Mouse (Mus musculus) MEL (cell line): ENCODE data around the gene Itgb2. TPM values are rescaled to one million over a fixed set of nuclear protein-coding genes. Genes with fewer than 3 reads are reported as not detected.

Experiments
- DNase-seq: peaks from one replicate; pipeline ENCODE4 v3.0.0; 2011; ENCODE audit warnings: low read depth, low spot score
- H3K27ac ChIP-seq: 2 replicates; pipeline ENCODE4 v1.5.1; 2012; ENCODE audit warnings: low read depth, mild to moderate bottlenecking, control low read depth, low read length, moderate library complexity; ENCODE audit not compliant: control insufficient read depth
- H3K27me3 ChIP-seq, 2 experiments: fragments of 150-350 bp in 1 of 2; sonication (generic) in 1 of 2; 2 replicates each; pipeline ENCODE4 v1.6.1; 2012; ENCODE audit warnings: low read length in 2 of 2, mild to moderate bottlenecking in 2 of 2, improper control_type of control experiment in 1 of 2, moderate library complexity in 1 of 2; ENCODE audit not compliant: insufficient read depth in 2 of 2, control insufficient read depth in 1 of 2
- H3K36me3 ChIP-seq, 2 experiments: 2 replicates each; pipeline ENCODE4 v1.6.1; 2012 to 2014; ENCODE audit warnings: low read length in 2 of 2, improper control_type of control experiment in 1 of 2, inconsistent platforms in 1 of 2, mild to moderate bottlenecking in 1 of 2; ENCODE audit not compliant: insufficient read depth in 2 of 2, control insufficient read depth in 1 of 2
- H3K4me1 ChIP-seq, 2 experiments: fragments of 150-350 bp in 1 of 2; sonication (generic) in 1 of 2; 2 replicates each; pipeline ENCODE4 v1.6.1; 2012; ENCODE audit warnings: low read length in 2 of 2, improper control_type of control experiment in 1 of 2, mild to moderate bottlenecking in 1 of 2; ENCODE audit not compliant: insufficient read depth in 2 of 2, control insufficient read depth in 1 of 2
- H3K4me3 ChIP-seq, 2 experiments: fragments of 150-350 bp in 1 of 2; sonication (generic) in 1 of 2; 2 replicates each; pipeline ENCODE4 v1.5.1; 2012; ENCODE audit warnings: low read depth in 2 of 2, low read length in 2 of 2, mild to moderate bottlenecking in 2 of 2, moderate library complexity in 2 of 2, control low read depth in 1 of 2, improper control_type of control experiment in 1 of 2; ENCODE audit not compliant: control insufficient read depth in 1 of 2, insufficient read depth in 1 of 2
- H3K79me2 ChIP-seq: 2 replicates; pipeline ENCODE4 v1.6.1; 2012; ENCODE audit warnings: mild to moderate bottlenecking, low read length, moderate library complexity; ENCODE audit not compliant: control insufficient read depth, poor library complexity, insufficient read depth
- H3K9ac ChIP-seq: 2 replicates; pipeline ENCODE4 v1.6.1; 2012; ENCODE audit warnings: low read depth, mild to moderate bottlenecking, control low read depth, low read length, moderate library complexity; ENCODE audit not compliant: control insufficient read depth, poor library complexity, severe bottlenecking
- H3K9me3 ChIP-seq: fragments of 150-350 bp; sonication (generic); replicated peaks from 2 replicates; pipeline ENCODE4 v1.6.1; 2012; ENCODE audit warnings: mild to moderate bottlenecking, low read length, improper control_type of control experiment, moderate library complexity; ENCODE audit not compliant: insufficient read depth
- BHLHE40 ChIP-seq: IDR thresholded peaks from 2 replicates; pipeline ENCODE4 v1.6.1; 2012; ENCODE audit warnings: low read depth, mild to moderate bottlenecking, inconsistent platforms, low read length, improper control_type of control experiment, borderline replicate concordance
- CHD1 ChIP-seq: IDR thresholded peaks from 2 replicates; pipeline ENCODE4 v1.6.1; 2012; ENCODE audit warnings: low read depth, mild to moderate bottlenecking, inconsistent platforms, low read length, improper control_type of control experiment
- ELF1 ChIP-seq: IDR thresholded peaks from 2 replicates; pipeline ENCODE4 v1.6.1; 2014; ENCODE audit warnings: low read depth, mild to moderate bottlenecking, inconsistent platforms, low read length, improper control_type of control experiment, moderate library complexity
- EP300 ChIP-seq, 2 experiments: IDR thresholded peaks; 2 replicates each; pipeline ENCODE4 v1.6.1; 2011; ENCODE audit warnings: improper control_type of control experiment in 2 of 2, low read length in 2 of 2, low read depth in 1 of 2, mild to moderate bottlenecking in 1 of 2
- ETS1 ChIP-seq: IDR thresholded peaks from 2 replicates; pipeline ENCODE4 v1.6.1; 2012; ENCODE audit warnings: low read depth, mild to moderate bottlenecking, inconsistent platforms, low read length, improper control_type of control experiment, moderate library complexity
- GABPA ChIP-seq: IDR thresholded peaks from 2 replicates; pipeline ENCODE4 v1.6.1; 2012; ENCODE audit warnings: low read depth, mild to moderate bottlenecking, inconsistent platforms, low read length, improper control_type of control experiment, moderate library complexity
- HCFC1 ChIP-seq: IDR thresholded peaks from 2 replicates; pipeline ENCODE4 v1.6.1; 2012; ENCODE audit warnings: low read depth, mild to moderate bottlenecking, inconsistent platforms, low read length, improper control_type of control experiment, moderate library complexity
- MEF2A ChIP-seq: IDR thresholded peaks from 2 replicates; pipeline ENCODE4 v1.6.1; 2014; ENCODE audit warnings: low read depth, mild to moderate bottlenecking, inconsistent platforms, low read length, improper control_type of control experiment; ENCODE audit not compliant: poor library complexity, insufficient replicate concordance, severe bottlenecking; ENCODE audit errors: extremely low read depth
- MXI1 ChIP-seq: IDR thresholded peaks from 2 replicates; pipeline ENCODE4 v1.6.1; 2011; ENCODE audit warnings: mild to moderate bottlenecking, low read depth, low read length, improper control_type of control experiment
- MYB ChIP-seq: IDR thresholded peaks from 2 replicates; pipeline ENCODE4 v1.6.1; 2011; ENCODE audit warnings: mild to moderate bottlenecking, low read depth, low read length, improper control_type of control experiment
- MYC ChIP-seq: IDR thresholded peaks from 2 replicates; pipeline ENCODE4 v1.6.1; 2011; ENCODE audit warnings: low read depth, mild to moderate bottlenecking, low read length, improper control_type of control experiment, moderate library complexity
- NELFE ChIP-seq: IDR thresholded peaks from 2 replicates; pipeline ENCODE4 v1.6.1; 2011; ENCODE audit warnings: low read depth, low read length, improper control_type of control experiment
- NRF1 ChIP-seq: IDR thresholded peaks from 2 replicates; pipeline ENCODE4 v1.6.1; 2014; ENCODE audit warnings: low read depth, mild to moderate bottlenecking, inconsistent platforms, low read length, improper control_type of control experiment, moderate library complexity; ENCODE audit not compliant: poor library complexity, insufficient read depth, severe bottlenecking
- POLR2AphosphoS2 ChIP-seq: IDR thresholded peaks from 2 replicates; pipeline ENCODE4 v1.6.1; 2011; ENCODE audit warnings: low read length, improper control_type of control experiment
- POLR2AphosphoS5 ChIP-seq: IDR thresholded peaks from 2 replicates; pipeline ENCODE4 v1.6.1; 2012; ENCODE audit warnings: low read depth, borderline replicate concordance, mild to moderate bottlenecking, inconsistent platforms, low read length, moderate library complexity, mixed read lengths
- RAD21 ChIP-seq: IDR thresholded peaks from 2 replicates; pipeline ENCODE4 v1.6.1; 2011; ENCODE audit warnings: mild to moderate bottlenecking, low read depth, low read length, improper control_type of control experiment
- RCOR1 ChIP-seq: IDR thresholded peaks from 2 replicates; pipeline ENCODE4 v1.6.1; 2012; ENCODE audit warnings: low read depth, mild to moderate bottlenecking, inconsistent platforms, low read length, improper control_type of control experiment
- SIN3A ChIP-seq: IDR thresholded peaks from 2 replicates; pipeline ENCODE4 v1.6.1; 2012; ENCODE audit warnings: low read length, improper control_type of control experiment, inconsistent platforms
- TBP ChIP-seq: IDR thresholded peaks from 2 replicates; pipeline ENCODE4 v1.8.0; 2011; ENCODE audit warnings: low read depth, low read length, improper control_type of control experiment
- TCF12 ChIP-seq: IDR thresholded peaks from 2 replicates; pipeline ENCODE4 v1.6.1; 2014; ENCODE audit warnings: low read depth, mild to moderate bottlenecking, inconsistent platforms, low read length, improper control_type of control experiment, moderate library complexity
- UBTF ChIP-seq: IDR thresholded peaks from 2 replicates; pipeline ENCODE4 v1.6.1; 2012; ENCODE audit warnings: low read depth, mild to moderate bottlenecking, inconsistent platforms, low read length, improper control_type of control experiment, moderate library complexity, borderline replicate concordance; ENCODE audit not compliant: insufficient read depth
- USF1 ChIP-seq: IDR thresholded peaks from 2 replicates; pipeline ENCODE4 v1.6.1; 2014; ENCODE audit warnings: low read depth, mild to moderate bottlenecking, inconsistent platforms, low read length, improper control_type of control experiment, moderate library complexity
- USF2 ChIP-seq, 2 experiments: IDR thresholded peaks; 2 replicates each; pipeline ENCODE4 v1.6.1; 2011 to 2012; ENCODE audit warnings: improper control_type of control experiment in 2 of 2, low read length in 2 of 2, borderline replicate concordance in 1 of 2, inconsistent platforms in 1 of 2, low read depth in 1 of 2, mild to moderate bottlenecking in 1 of 2; ENCODE audit not compliant: insufficient read depth in 1 of 2
- ZC3H11A ChIP-seq: IDR thresholded peaks from 2 replicates; pipeline ENCODE4 v1.6.1; 2012; ENCODE audit warnings: low read depth, mild to moderate bottlenecking, inconsistent platforms, low read length, improper control_type of control experiment
- ZNF384 ChIP-seq: IDR thresholded peaks from 2 replicates; pipeline ENCODE4 v1.6.1; 2012; ENCODE audit warnings: low read depth, mild to moderate bottlenecking, inconsistent platforms, low read length, improper control_type of control experiment
- polyA plus RNA-seq, 2 experiments: library from polyadenylated mRNA; stranded (reverse) in 1 of 2; unstranded in 1 of 2; fragments of >175 nt in 1 of 2; fragments of >200 nt in 1 of 2; gene quantifications; 2 replicates each; pipeline versions ENCODE4 v1.2.1 to v1.2.4; 2012; ENCODE audit warnings: low replicate concordance in 2 of 2, low read depth in 1 of 2; ENCODE audit not compliant: insufficient read length in 2 of 2, insufficient read depth in 1 of 2, missing spikeins in 1 of 2
- total RNA-seq: library from RNA; depleted of rRNA; stranded (reverse); fragments of 300-350 nt; gene quantifications from 2 replicates; pipeline ENCODE4 v1.2.3, GENCODE M21; 2012

Gene Itgb2
- total and polyA plus RNA-seq, 3 experiments = 36.9 to 45.8 TPM; not detected in 1

GRCm38 (mm10) chr10:77553285-77553684 lies 23.2 kb downstream of the Itgb2 start:
- TF ChIP-seq MXI1 (no peak), HCFC1 (no peak), NELFE (no peak), MYC (no peak), USF2 (IDR thresholded peaks at IDR 0.05; ENCODE audit: borderline replicate concordance in 1 of 2, insufficient read depth in 1 of 2, low read depth in 1 of 2, low read length in 2 of 2) (no peak), TBP (no peak), ELF1 (no peak), ZC3H11A (no peak), MEF2A (no peak), POLR2AphosphoS5 (no peak), BHLHE40 (no peak), RAD21 (no peak), NRF1 (no peak), MYB (no peak), TCF12 (no peak), EP300 (IDR thresholded peaks at IDR 0.05; ENCODE audit: low read depth in 1 of 2, low read length in 2 of 2) (no peak), ZNF384 (no peak), RCOR1 (no peak)

GRCm38 (mm10) chr10:77554918-77555317 lies 24.9 kb downstream of the Itgb2 start:
- TF ChIP-seq NELFE (no peak), POLR2AphosphoS2 (no peak), USF1 (no peak), SIN3A (no peak), POLR2AphosphoS5 (no peak), ELF1 (no peak), GABPA (no peak), UBTF (no peak), MXI1 (no peak), ZC3H11A (no peak), CHD1 (no peak), RAD21 (no peak), ETS1 (no peak)
- Histone ChIP-seq H3K4me1 (peaks cover 2 to 9% of the 10 kb centered on the region in 2 experiments; a peak in 2 of 4 replicates), H3K9me3 (no peaks in the 10 kb centered on the region), H3K9ac (no peak overlapping the region), H3K27me3 (no peaks in the 10 kb centered on the region), H3K36me3 (peaks cover 2 to 4% of the 10 kb centered on the region in 2 experiments), H3K4me3 (no peak overlapping the region), H3K79me2 (no peaks in the 10 kb centered on the region), H3K27ac (no peak overlapping the region)
- no peak for DNase-seq

More at GRCm38 (mm10) chr10:77553285-77553684, 23.2 kb downstream of the Itgb2 start:
- Histone ChIP-seq H3K27me3 (no peaks in the 10 kb centered on the region), H3K36me3 (peaks cover 2 to 4% of the 10 kb centered on the region in 2 experiments), H3K27ac (no peak overlapping the region), H3K4me3 (no peak overlapping the region), H3K79me2 (no peaks in the 10 kb centered on the region), H3K9me3 (no peaks in the 10 kb centered on the region), H3K4me1 (peaks cover 2 to 9% of the 10 kb centered on the region in 2 experiments; a peak in 2 of 4 replicates), H3K9ac (no peak overlapping the region)
- no peak for DNase-seq
